Mouse (Mus musculus) splenic B cell, adult 2 months (primary cell): ENCODE data around the gene S100a8.

Experiments
- DNase-seq: peaks from one replicate; pipeline ENCODE4 v3.0.0-alpha.2; 2011; ENCODE audit warnings: low read depth, low spot score
- H3K27me3 ChIP-seq: 2 replicates; pipeline ENCODE4 v1.6.1; 2012; ENCODE audit warnings: mild to moderate bottlenecking, low read length, moderate library complexity, mixed read lengths; ENCODE audit not compliant: control insufficient read depth, poor library complexity, insufficient read depth, severe bottlenecking
- H3K36me3 ChIP-seq: 2 replicates; pipeline ENCODE4 v1.6.1; 2012; ENCODE audit warnings: mild to moderate bottlenecking, low read length, moderate library complexity, mixed read lengths; ENCODE audit not compliant: control insufficient read depth, poor library complexity, insufficient read depth, severe bottlenecking

The S100a8 gene

GRCm38 (mm10) chr3:90668846-90669245, at the start of gene S100a8:
Gene S100a8 (plus strand): TSS chr3:90668978.
- H3K36me3 ChIP-seq, result no peaks in the 10 kb centered on the region
- no peak for DNase-seq
- H3K27me3 ChIP-seq, result no peaks in the 10 kb centered on the region

DNA sequence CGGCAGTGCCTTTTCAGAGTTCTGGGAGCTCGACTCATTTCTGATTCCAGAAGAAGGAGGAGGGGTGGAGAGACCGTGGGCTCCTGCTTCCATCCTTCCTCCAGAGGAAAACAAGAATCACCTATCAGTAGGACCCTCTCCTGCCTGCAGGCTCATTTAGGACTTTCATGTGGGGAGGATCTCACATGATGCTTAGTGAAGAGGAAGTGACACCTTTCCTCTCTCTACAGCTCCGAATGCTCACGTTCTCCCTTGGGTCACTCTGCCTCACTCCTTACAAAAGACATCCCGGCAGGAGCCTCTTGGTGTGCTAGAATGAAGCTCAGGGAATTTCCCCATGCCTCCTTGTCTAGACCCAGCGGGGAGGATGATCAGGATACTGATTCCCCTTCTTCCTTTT, 47.2 kb upstream of the S100a8 start:
- DNase-seq, result no peak
- H3K36me3 ChIP-seq, result no peaks in the 10 kb centered on the region
- no peaks in the 10 kb centered on the region for H3K27me3 ChIP-seq

GRCm38 (mm10) chr3:90623435-90624071, 45.2 kb upstream of the S100a8 start:
- no peaks in the 10 kb centered on the region for H3K27me3 ChIP-seq
- peak; percentile 52 for DNase-seq
- no peaks in the 10 kb centered on the region for H3K36me3 ChIP-seq

GRCm38 (mm10) chr3:90625496-90625895, 43.3 kb upstream of the S100a8 start:
- DNase-seq, result no peak
- no peaks in the 10 kb centered on the region for H3K36me3 ChIP-seq
- no peaks in the 10 kb centered on the region for H3K27me3 ChIP-seq

DNA sequence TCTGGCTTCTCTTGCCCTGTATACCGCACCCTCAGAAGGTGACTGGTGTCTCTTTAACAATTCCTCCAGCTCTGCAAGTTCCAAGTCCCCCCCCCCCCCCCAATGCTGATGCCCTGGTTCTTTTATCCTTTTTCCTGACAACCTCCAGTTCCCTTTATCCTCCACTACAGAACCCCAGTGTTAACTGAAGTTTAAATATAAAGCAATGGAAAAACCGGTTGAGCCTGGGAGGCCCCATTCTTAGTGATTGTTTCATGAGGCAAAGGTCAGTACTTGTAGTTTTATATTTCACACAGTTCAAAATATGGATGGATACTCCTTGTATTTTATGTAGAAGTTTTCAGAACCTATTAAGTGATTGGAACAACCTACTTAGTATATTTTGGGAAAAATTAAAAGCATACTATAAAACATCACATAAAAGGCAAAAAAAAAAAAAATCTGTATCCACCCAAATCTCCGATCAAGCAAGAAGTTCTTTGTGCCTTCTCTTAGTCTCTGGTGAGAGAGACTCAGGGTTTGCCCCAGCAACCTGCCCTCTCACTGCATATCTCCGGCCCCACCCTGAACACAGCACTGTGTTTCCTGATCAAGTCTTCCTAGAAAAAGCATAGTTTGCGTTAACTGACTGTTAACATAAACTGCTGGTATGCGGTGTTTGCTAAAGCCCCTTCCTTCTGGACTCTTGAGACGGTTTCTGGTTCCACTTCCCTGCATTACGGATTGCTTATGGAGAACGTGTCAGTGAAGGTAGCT, 42.3 kb upstream of the S100a8 start:
- Histone ChIP-seq H3K36me3 (no peaks in the 10 kb centered on the region), H3K27me3 (no peaks in the 10 kb centered on the region)
- no peak for DNase-seq

GRCm38 (mm10) chr3:90627366-90627765, 41.4 kb upstream of the S100a8 start:
- no peak for DNase-seq
- Histone ChIP-seq H3K27me3 (no peaks in the 10 kb centered on the region), H3K36me3 (no peaks in the 10 kb centered on the region)

DNA sequence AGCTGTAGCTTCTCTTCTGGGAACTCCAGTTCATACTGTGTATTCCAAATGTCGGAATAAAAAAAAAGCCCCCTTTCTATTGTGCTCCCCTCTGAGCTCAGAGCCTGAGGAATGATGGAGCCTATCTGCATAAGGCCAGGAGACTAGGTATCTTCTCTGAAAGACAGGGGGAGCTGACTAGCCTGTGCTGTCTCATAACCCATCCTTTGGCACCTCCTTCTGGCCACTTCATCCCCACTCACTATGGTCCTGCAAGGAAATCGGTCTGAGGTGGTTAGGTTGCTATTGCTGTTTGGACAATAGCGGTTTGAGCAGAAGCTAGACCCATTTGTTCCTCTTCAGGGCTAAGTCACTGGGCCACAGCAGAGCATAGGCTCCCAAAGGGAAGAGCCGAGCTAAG, 41.0 kb upstream of the S100a8 start:
- peak; percentile 63 for DNase-seq
- Histone ChIP-seq H3K27me3 (no peaks in the 10 kb centered on the region), H3K36me3 (no peaks in the 10 kb centered on the region)

GRCm38 (mm10) chr3:90629298-90629697, 39.5 kb upstream of the S100a8 start:
- H3K27me3 ChIP-seq, result no peaks in the 10 kb centered on the region
- H3K36me3 ChIP-seq, result no peaks in the 10 kb centered on the region
- DNase-seq, result no peak

DNA sequence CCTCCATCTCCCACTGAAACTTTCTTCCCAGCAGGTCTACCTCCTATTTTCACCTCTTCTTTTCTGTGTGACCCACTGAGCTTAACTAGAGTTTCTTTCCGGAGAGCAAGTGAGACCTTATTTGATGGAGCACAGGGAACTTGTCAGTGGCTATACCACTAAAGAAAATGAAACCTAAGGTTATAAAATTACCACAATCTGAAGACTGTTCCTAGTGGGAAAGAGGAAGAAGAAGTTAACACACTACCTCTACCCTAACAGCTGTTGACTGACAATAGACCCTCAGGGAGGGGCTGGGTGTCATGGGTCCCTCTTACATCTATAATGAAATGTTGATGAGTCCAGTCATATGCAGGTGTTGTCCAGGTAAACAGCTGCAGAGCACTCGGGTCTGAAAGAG, 36.8 kb upstream of the S100a8 start:
- H3K27me3 ChIP-seq, result no peaks in the 10 kb centered on the region
- H3K36me3 ChIP-seq, result no peaks in the 10 kb centered on the region
- DNase-seq, result no peak

DNA sequence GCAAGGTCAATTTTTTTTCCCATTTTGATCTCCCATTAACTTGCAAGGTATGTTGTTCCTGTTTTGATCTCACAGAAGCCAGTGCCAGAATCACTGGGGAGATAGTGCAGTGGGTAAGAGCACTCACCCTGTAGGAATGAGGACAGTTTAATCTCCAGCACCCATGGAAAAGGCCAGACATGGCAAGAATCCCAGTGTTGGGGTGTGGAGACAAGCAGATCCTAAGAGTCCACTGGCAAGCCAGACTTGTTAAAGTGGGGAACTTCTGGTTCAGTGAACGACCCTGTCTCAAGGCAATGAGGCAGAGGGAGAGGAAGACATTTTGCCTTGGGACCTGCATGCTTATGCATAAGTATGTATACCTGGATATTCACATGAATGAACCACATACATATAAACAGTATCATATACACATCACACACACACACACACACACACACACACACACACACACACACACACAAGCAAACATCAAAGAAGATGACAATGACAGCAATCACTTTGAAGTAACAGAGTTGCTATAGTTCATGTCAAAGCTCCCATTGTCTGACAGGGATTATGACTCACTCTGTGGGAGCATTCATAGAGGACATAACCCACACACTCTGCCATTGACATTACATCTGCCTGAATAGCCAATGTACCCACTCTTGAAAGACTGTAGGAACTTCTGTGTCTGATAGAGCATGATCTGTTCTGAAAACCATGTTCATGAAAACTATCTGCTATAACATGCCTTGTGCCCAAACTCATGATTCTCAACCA, 30.1 kb upstream of the S100a8 start:
- no peak for DNase-seq
- H3K27me3 ChIP-seq, result no peaks in the 10 kb centered on the region
- H3K36me3 ChIP-seq, result no peaks in the 10 kb centered on the region

- DNase-seq, result peak; percentile 75
- no peaks in the 10 kb centered on the region for H3K36me3 ChIP-seq
Observed at GRCm38 (mm10) chr3:90639511-90640154, 29.1 kb upstream of the S100a8 start.

DNA sequence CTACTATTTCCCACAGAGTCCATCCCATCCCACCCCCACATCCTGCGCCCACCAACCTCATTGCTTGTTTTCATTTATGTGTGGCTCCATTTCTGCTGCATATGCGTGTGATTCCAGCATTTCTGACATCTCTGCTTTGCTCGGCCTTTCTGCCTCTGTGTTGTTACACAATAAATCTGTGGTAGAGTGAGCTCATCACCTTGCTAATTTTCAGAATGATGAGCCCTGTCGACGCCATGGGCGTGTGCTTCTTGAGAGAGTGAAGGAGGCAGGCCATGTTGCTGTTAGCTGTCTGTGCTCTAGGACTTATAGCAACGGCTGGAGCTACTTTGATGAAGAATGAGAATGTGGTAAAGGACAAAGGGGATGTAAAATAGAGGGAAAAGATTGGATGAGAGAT, 27.8 kb upstream of the S100a8 start:
- DNase-seq, result no peak
- H3K36me3 ChIP-seq, result no peaks in the 10 kb centered on the region
- no peaks in the 10 kb centered on the region for H3K27me3 ChIP-seq

More at GRCm38 (mm10) chr3:90639511-90640154, 29.1 kb upstream of the S100a8 start:
- H3K27me3 ChIP-seq, result no peaks in the 10 kb centered on the region

GRCm38 (mm10) chr3:90644220-90644619, 24.6 kb upstream of the S100a8 start:
- peak; percentile 69 for DNase-seq
- Histone ChIP-seq H3K27me3 (no peaks in the 10 kb centered on the region; the same call in 1 of the 2 replicates), H3K36me3 (no peaks in the 10 kb centered on the region)

DNA sequence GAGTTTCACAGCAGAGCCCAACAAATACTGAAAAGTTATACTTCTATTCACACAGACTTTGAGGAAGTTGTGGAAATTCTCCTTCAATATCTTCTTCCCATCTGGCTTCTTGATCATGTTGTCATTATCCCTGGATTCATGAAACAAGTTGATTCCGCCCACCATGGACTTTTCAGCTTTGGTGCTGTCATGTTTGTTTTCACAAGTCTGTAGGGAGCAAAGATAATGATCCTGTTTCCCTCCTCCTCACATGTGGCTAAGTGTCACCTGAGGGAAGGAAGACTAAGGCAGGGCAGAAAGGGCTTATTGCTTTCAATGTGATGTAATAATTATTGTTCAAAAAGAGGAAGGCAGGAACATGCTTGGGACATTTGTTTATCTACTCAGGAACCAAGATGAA, 21.5 kb upstream of the S100a8 start:
- H3K36me3 ChIP-seq, result no peaks in the 10 kb centered on the region

More for the DNA sequence above, 21.5 kb upstream of the S100a8 start:
- no peak for DNase-seq
- no peaks in the 10 kb centered on the region; the same call in 1 of the 2 replicates for H3K27me3 ChIP-seq
